Mouse (Mus musculus) kidney, postnatal 36 days (tissue): Measurements from ENCODE around the gene Nhlrc4.

Experiments
- DNase-seq, 2 experiments: peaks; one replicate each; pipeline ENCODE4 v3.0.0; 2021 to 2022; ENCODE audit warnings: mixed read lengths in 2 of 2

The Nhlrc4 gene

GRCm38 (mm10) chr17:25944366-25945163 lies at the start of gene Nhlrc4, which contains the start of gene Pigq:
TSS of gene Nhlrc4 (minus strand) at chr17:25944961.
TSS of gene Pigq (minus strand) at chr17:25944936.
- no peak for DNase-seq

GRCm38 (mm10) chr17:25993489-25993888 lies 48.7 kb upstream of the Nhlrc4 start:
- DNase-seq = no peak

- DNase-seq = peak in 1 of 2 experiments; percentile 12
Observed at GRCm38 (mm10) chr17:25992274-25992673, 47.5 kb upstream of the Nhlrc4 start.

- no peak for DNase-seq
Observed at GRCm38 (mm10) chr17:25990331-25990730, 45.6 kb upstream of the Nhlrc4 start.

GRCm38 (mm10) chr17:25985306-25986294 lies 40.8 kb upstream of the Nhlrc4 start, which contains the start of gene Capn15:
TSS of gene Capn15 (minus strand) at chr17:25985796.
- DNase-seq = peak; percentile 96

DNA sequence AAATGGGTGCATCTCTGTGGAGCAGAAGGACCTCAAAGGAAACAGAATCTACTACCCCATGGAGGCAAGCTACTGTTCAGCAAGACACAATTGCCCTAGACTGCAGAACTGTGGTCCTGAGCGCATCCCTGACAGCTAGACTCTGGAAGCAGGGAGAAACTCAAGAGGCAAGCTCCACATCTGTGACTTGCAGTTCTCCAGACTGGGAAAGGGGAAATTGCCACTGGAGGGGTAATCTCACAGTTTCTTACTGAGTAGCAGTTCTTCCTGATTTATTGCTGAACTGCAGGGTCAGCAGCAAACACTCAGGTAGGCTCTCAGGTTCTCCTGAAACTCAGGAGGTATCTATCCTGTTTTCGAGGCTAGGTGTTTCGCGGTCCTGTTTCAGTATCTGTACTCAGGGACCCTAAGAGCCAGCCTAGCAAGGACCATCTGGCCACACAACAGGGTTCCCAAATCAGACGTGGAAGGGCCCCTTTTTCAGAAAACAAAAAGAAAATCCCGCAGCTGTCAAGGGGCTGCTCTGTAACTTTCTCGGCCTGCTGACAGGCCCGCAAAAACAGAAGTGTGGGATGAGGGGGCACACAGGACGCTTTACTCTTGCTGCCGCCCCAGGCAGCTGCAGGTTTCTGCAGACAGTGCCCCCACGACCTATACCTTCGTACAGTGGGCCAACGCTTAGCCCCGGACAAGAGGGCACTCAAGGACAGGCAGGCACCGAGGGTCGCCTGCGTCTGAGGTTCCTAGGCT lies 40.0 kb upstream of the Nhlrc4 start:
- no peak for DNase-seq

DNA sequence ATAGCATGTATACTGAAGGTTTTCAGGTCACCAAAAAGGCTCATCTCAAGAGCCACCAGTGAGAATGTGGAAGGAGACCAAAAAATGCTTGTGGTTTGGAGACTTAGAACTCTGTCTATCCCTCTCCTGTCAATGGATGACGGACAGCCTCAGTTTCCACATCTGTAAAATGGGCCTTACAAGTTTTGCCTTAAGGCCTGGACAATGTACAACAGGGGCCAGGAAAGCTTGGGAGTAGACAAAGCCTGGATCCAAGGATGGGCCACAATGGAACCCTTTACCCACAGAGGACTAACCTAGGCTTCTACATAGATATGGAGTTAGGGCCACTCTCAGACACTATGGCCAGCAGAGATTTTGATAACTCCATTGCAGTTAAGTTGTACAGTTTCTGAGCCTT lies 39.3 kb upstream of the Nhlrc4 start:
- DNase-seq = no peak

DNA sequence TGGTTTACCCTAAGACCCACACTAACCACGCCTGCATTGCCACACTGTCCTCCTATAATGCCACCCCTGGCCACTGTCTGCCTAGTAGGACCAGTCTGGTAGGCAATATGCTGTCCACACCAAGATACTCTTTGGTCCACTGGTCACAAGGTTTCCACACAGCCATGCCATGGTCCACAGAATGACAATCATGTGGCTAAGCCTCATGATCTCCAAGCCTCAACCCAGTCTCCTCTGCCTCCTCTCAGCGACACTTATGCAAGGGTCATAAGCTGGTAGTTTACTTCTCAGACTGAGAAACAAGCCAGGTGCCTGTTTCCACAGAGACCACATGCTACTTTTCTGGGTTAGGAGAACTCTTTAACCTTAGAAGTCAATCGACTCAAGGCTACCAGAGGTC lies 38.2 kb upstream of the Nhlrc4 start:
- DNase-seq = no peak

DNA sequence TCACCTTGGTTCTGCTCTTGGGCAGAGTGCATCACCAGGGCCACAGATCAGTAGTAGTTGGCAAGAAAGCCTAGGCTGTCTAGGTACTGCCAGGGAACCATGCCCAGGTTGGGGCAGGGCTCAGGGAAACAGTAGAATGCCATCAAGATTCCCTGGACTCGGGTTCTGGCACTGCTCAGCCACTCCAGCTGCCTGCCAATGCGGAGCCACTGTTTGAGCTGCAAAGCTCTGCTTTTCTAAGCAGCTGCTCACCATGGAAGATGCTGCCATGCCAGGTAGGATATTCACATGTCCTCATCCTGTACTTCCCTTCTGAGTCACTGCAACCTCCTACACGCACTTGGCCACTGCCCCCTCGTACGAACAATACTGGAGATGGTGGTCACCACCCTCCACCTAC lies 36.1 kb upstream of the Nhlrc4 start:
- DNase-seq = peak; percentile 57 to 70

DNA sequence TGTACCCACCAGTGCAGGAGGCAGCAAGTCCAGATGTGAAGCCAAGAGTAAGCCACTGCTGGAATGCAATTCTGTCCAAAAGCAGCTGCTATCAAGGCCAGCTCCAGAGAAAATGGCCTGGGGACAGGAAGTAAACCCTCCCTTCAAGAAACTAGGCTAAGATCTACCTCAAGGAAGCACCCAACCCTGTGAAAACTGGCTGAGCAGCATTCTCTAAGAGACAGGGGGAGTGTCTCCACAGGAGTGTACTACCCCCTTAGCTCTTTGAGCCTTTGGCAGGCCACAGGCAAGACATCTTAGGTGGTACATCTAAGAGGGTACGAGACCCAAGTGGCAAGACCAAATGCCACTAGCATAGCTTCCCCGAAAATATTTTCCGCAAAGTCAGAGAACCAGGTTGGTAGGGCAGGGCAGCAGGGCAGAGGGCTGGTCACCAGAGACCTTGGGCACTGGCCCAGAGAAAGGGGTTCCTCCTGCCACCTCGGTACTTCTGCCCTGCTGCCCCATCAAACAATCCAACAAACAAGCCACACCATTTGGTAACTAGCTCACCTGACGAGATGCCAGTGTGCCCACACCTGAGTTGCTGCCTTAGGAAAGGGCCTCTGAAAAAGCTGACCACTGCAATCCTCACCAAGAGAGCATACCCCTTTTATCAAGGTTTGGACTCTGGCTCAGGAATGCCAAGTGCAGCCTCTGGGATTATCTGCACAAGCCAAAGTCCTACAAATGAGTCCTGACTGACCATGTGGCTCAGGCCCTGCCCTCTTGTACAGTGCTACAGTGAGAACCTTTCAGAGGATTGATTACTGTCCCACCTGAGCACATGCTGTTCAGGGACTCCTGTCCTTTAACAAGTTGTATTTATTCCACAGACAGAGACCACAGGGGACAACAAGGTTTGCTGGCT lies 35.3 kb upstream of the Nhlrc4 start:
- DNase-seq = peak; percentile 53 to 64

GRCm38 (mm10) chr17:25970954-25971707 lies 26.4 kb upstream of the Nhlrc4 start:
- no peak for DNase-seq

DNA sequence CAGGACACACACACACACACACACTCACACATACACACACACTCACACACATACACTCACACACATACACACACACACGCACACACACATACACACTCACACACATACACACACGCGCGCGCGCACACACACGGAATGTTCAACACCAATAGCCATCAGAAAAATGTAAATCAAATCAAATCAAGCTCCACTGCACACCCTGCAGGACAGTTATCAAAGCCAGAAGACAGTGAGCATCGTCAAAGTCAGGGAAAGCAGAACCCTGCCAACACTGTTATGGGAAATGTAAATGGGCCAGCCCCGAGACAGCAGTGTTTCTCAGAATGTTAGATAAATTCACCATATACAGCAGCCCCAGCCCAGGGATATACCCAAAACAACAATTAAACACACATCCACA lies 25.7 kb upstream of the Nhlrc4 start:
- no peak for DNase-seq

DNA sequence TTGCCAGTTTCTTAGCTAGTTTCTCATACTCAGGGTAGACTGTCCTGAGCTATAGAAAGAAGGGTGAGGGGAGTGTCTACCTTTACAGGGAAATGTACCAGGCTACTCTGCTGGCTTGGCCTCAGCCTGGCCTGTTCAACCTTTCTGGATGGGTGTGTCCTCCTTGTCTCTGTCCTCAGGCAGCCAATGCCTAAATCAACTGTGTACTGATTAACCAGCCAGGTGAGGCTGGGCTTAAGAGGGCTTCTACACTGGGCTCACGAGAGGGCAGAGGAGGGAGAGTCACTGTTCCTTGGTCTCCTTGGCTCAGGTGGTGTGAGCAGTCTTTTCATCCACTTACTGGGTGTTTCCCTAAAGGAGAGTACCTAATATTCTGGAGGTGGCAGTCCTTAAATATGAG lies 23.4 kb upstream of the Nhlrc4 start:
- peak; percentile 69 to 84 for DNase-seq

DNA sequence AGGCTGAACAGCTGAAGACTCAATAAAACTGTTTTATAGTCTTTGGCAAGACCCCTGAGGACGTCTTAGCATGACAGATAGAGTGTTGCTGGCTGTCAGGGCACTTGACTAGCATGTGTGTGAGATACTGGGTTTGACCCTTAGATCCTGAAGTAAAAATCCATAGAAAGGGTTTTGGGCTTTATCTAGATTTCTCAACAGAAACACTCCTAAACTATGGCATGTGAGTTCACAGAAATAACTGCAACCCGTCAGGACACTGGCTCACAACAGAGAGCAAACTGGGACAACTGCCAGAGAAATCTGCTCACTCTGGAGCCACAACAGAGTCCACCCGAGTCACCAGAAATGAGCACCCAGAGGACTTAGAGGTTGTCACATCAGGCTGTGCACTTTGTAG lies 22.9 kb upstream of the Nhlrc4 start:
- peak; percentile 41 to 42 for DNase-seq

DNA sequence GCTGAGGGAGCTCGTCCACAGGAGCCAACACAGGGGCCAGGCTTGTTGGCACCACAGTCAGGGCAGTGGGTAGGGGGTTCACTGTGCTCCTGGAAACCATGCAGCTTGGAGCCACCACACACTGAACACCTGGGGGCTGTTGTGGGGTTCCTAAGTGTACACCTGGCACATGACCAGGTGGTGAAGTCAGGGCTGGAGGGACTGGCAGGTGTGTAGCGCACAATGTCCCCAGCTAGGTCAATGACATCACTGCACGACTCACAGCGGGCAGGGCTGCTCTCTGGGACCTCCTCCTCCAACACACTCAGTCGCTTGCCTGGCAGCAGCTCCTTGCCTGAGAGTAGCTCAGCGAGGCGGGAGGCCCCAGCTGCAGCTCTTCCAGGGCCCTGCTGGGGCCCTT lies 19.5 kb upstream of the Nhlrc4 start:
- DNase-seq = no peak

- no peak for DNase-seq
Observed at GRCm38 (mm10) chr17:25962413-25962905, 17.7 kb upstream of the Nhlrc4 start.

DNA sequence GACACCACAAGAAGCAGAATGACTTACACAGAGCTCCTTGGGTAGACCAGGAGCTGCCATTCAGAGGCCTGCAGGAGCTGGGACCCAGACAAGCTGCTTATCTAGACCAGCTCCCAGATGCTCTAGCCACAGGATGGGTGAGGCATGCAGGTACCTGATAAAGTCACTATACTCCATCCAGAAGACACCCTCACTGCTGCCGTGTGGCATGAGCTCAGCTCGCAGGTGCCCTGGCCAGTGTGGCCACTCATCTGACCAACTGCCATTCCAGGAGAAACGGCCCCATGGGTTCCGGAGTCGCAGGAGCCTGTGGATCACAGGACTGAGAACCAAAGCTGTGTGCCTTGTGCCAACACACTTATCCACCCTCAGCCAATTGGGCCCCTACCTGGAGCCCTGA lies 16.8 kb upstream of the Nhlrc4 start:
- DNase-seq = no peak

DNA sequence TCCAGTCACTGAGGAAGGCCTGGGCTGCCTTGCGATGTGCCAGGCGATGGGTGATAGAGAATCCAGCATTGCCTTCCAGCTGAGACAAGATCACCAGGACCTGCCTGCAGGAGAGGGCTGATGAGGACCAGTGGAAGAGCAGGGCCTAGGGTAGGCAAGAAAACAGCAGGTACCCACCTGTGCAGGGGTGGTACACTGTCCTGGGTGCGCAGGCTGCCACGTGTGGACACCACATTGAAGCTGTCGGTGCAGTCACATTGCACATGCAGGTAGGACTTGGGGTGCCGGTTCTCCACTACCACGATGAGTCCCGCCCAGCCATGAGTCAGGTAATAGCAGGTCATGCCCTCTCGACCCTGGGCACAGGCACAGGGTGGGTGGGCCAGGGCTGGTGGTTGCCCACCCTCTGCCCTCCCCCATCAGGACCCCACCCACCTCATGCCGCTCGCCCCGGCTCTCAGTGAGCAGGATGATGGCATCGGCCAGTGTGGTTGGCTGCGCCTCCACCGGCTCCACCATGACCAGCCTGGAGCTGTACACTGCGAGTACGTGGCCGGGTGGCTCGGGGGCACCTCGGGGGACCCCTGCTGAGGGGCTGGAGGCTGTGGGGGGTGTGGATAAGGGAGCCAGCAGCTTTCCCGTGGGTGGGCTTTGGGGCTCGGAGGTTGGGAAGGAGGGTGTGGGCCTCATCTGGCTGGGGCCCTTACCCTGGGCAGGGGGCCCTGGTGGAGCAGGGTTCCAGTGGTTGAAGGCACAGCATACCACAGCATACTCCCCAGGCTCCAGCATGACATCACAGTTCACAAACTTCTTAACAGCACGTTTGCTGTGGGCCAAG lies 15.1 kb upstream of the Nhlrc4 start:
- DNase-seq = no peak

GRCm38 (mm10) chr17:25958771-25959494 lies 14.2 kb upstream of the Nhlrc4 start:
- DNase-seq = no peak
